Mouse (Mus musculus) megakaryocyte, embryonic 14.5 days (primary cell): ENCODE measurements around the gene Cdr2. TPM values are rescaled to one million over a fixed set of nuclear protein-coding genes. Genes with fewer than 3 reads are reported as not detected.

ENCODE experiments used
- polyA plus RNA-seq: library from polyadenylated mRNA; stranded (reverse); fragments of >175 nt; gene quantifications from 2 replicates; pipeline ENCODE4 v1.2.3, GENCODE M21; 2012; ENCODE audit warnings: low replicate concordance; ENCODE audit not compliant: insufficient read depth

Cdr2 gene
- polyA plus RNA-seq, 1 experiment, result 6.4 TPM

Other genes starting within 250 kb of the Cdr2 start
- not detected in 2 replicates for gene Vwa3a, start 243.0 kb downstream of the Cdr2 start, polyA plus RNA-seq
- gene Gm5737, start 169.9 kb downstream of the Cdr2 start, polyA plus RNA-seq, result not detected in 2 replicates
- gene Eef2k, start 139.5 kb downstream of the Cdr2 start, polyA plus RNA-seq, result 5.4 and 42.9 TPM in 2 replicates
- 5.0 and 8.9 TPM in 2 replicates for gene Polr3e, start 64.6 kb downstream of the Cdr2 start, polyA plus RNA-seq
- gene Mfsd13b, start 197 bp upstream of the Cdr2 start, polyA plus RNA-seq, result not detected in 2 replicates
- gene Mettl9, start 52.1 kb upstream of the Cdr2 start, polyA plus RNA-seq, result 20.0 and 20.6 TPM in 2 replicates
- gene Igsf6, start 92.3 kb upstream of the Cdr2 start, polyA plus RNA-seq, result 6.0 TPM in 1 of 2 replicates, not detected in the other
- gene Otoa, start 99.3 kb upstream of the Cdr2 start, polyA plus RNA-seq, result 0.09 TPM in 1 of 2 replicates, not detected in the other